Mouse (Mus musculus): ENCODE data around the gene Wdfy2. TPM values are rescaled to one million over a fixed set of nuclear protein-coding genes. Genes with fewer than 3 reads are reported as not detected.

The Wdfy2 gene
- polyA plus RNA-seq, 1 experiment = 11.2 TPM

DNA sequence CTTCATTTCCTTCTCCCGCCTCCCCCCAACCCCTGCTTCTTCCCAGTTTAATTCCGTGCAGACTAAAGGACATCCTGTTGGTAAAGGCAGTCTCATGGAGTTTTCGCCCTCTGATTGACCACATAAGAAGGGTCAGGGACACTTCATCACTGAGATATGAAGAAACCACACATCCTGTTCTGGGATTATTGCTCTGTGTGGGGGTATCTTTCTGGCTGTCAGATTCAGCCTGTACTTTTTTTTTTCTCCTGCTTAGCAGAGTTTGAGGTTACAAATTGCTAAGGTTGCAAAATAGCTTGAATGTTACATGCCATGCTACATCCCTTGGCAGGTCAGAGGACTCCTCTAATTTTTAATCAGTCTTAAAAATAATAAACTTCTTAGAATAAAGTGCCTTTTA lies 153.8 kb downstream of the Wdfy2 start:
- Histone ChIP-seq H3K27me3 (ENCODE audit: control insufficient read depth, insufficient read depth, low read length, poor library complexity, severe bottlenecking) (no peaks in the 10 kb centered on the region), H3K27ac (ENCODE audit: insufficient read depth, low read length) (no peak overlapping the region), H3K36me3 (ENCODE audit: control insufficient read depth, insufficient read depth, low read length, poor library complexity, severe bottlenecking) (no peaks in the 10 kb centered on the region), H3K9me3 (replicated peaks; ENCODE audit: control insufficient read depth, insufficient read depth, low read length, poor library complexity, severe bottlenecking) (no peaks in the 10 kb centered on the region), H3K4me1 (ENCODE audit: control insufficient read depth, insufficient read depth, low read length) (no peaks in the 10 kb centered on the region), H3K9ac (ENCODE audit: low read depth, poor library complexity, severe bottlenecking) (no peak overlapping the region), H3K4me3 (ENCODE audit: low read depth, low read length) (no peak overlapping the region)
- no peak for TF ChIP-seq CTCF (IDR thresholded peaks at IDR 0.05; ENCODE audit: low read depth, low read length)
- no peak for TF ChIP-seq EP300 (IDR thresholded peaks at IDR 0.05; ENCODE audit: insufficient read depth, low read depth, low read length)
- no peak for TF ChIP-seq POLR2A (IDR thresholded peaks at IDR 0.05; ENCODE audit: insufficient read depth, low read length)

DNA sequence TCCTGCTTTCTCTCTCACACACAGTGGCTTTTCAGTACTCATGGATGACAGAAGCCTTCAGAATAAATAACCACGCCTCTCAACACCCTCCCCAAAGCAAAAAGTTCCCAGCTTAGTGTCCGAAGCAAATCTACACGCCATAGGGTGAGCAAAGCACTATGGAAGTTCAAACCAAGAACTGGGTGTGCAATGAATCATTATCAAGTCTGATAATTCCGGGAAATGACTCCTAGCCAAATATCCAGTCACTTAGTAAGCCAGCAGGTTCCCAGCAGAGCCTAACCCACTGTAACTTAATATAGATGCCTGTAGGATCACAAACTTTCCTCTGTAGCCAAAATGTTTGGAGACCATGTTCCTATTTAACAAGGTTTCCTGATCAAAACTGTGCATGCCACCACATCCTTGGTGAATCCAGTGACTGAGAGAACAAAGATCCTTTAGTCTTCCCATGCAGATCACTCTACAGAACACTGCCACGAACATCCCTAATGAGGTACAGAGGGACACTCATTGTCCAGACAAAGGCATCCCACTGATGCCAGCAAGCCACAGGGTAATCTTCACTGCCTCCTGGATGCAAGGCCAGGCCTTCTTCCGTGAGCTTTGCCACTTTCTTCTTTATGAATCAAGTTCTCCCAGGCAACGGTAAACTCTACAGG lies 154.5 kb downstream of the Wdfy2 start:
- Histone ChIP-seq H3K36me3 (ENCODE audit: control insufficient read depth, insufficient read depth, low read length, poor library complexity, severe bottlenecking) (no peaks in the 10 kb centered on the region), H3K27ac (ENCODE audit: insufficient read depth, low read length) (no peak overlapping the region)
- TF ChIP-seq CTCF (IDR thresholded peaks at IDR 0.05; ENCODE audit: low read depth, low read length) = no peak
- no peak for TF ChIP-seq POLR2A (IDR thresholded peaks at IDR 0.05; ENCODE audit: insufficient read depth, low read length)
- no peak for TF ChIP-seq EP300 (IDR thresholded peaks at IDR 0.05; ENCODE audit: insufficient read depth, low read depth, low read length)

DNA sequence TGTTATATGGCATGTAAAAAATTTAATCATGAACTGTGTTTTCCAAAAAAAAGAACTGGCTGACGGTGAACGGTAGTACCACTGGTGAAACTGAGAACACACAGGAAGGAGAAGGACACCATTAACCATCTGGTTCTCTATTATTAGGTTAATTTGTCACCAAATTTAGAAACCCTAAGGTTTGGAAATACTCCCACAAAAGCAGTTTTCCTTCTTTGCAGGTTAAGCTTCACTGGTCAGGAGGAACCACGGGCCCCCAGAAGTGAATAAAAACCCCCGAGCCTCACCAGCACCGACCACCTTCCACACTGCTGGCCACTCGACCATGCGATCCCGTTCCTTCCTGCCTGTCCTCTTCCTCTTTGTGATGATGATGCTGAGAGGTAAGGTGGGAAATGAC lies 160.3 kb downstream of the Wdfy2 start, which contains the start of gene Defb47:
Defb47 (plus strand) TSS at position 301 of the 400 bp plus-strand sequence.
- Histone ChIP-seq H3K9me3 (replicated peaks; ENCODE audit: control insufficient read depth, insufficient read depth, low read length, poor library complexity, severe bottlenecking) (no peaks in the 10 kb centered on the region; the same call in 1 of the 2 replicates), H3K4me1 (ENCODE audit: control insufficient read depth, insufficient read depth, low read length) (no peaks in the 10 kb centered on the region), H3K9ac (ENCODE audit: low read depth, poor library complexity, severe bottlenecking) (no peak within 1 kb of the TSS), H3K27ac (ENCODE audit: insufficient read depth, low read length) (no peak within 1 kb of the TSS), H3K4me3 (ENCODE audit: low read depth, low read length) (no peak within 1 kb of the TSS), H3K36me3 (ENCODE audit: control insufficient read depth, insufficient read depth, low read length, poor library complexity, severe bottlenecking) (no peaks in the 10 kb centered on the region), H3K27me3 (ENCODE audit: control insufficient read depth, insufficient read depth, low read length, poor library complexity, severe bottlenecking) (no peaks in the 10 kb centered on the region)
- TF ChIP-seq POLR2A (IDR thresholded peaks at IDR 0.05; ENCODE audit: insufficient read depth, low read length) (no peak), EP300 (IDR thresholded peaks at IDR 0.05; ENCODE audit: insufficient read depth, low read depth, low read length) (no peak), CTCF (IDR thresholded peaks at IDR 0.05; ENCODE audit: low read depth, low read length) (no peak)

More for the DNA sequence above, 154.5 kb downstream of the Wdfy2 start:
- Histone ChIP-seq H3K27me3 (ENCODE audit: control insufficient read depth, insufficient read depth, low read length, poor library complexity, severe bottlenecking) (no peaks in the 10 kb centered on the region), H3K9ac (ENCODE audit: low read depth, poor library complexity, severe bottlenecking) (no peak overlapping the region), H3K9me3 (replicated peaks; ENCODE audit: control insufficient read depth, insufficient read depth, low read length, poor library complexity, severe bottlenecking) (no peaks in the 10 kb centered on the region), H3K4me1 (ENCODE audit: control insufficient read depth, insufficient read depth, low read length) (no peaks in the 10 kb centered on the region), H3K4me3 (ENCODE audit: low read depth, low read length) (no peak overlapping the region)

DNA sequence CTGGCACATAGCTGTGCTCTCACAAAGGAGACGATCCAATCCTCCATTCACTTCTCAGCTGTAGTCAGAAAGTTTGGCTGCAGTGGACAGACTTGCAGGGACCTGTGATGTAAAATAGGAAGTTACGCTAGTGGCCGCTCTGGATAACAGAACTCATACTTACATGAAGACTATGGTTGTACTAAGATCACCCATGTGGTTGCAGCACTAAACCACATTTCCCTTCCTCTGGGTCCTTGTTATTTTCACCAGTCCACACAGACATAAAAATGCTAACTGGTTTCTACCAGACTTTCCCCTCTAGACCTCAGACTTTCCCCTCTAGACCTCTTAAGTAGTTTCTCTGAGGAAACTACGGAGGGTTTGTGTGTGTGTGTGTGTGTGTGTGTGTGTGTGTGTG lies 161.5 kb downstream of the Wdfy2 start:
- no peak overlapping the region for H3K9ac ChIP-seq (ENCODE audit: low read depth, poor library complexity, severe bottlenecking)
- H3K36me3 ChIP-seq (ENCODE audit: control insufficient read depth, insufficient read depth, low read length, poor library complexity, severe bottlenecking) = no peaks in the 10 kb centered on the region
- no peaks in the 10 kb centered on the region for H3K4me1 ChIP-seq (ENCODE audit: control insufficient read depth, insufficient read depth, low read length)
- no peaks in the 10 kb centered on the region for H3K27me3 ChIP-seq (ENCODE audit: control insufficient read depth, insufficient read depth, low read length, poor library complexity, severe bottlenecking)
- no peak overlapping the region for H3K27ac ChIP-seq (ENCODE audit: insufficient read depth, low read length)
- no peaks in the 10 kb centered on the region; the same call in 1 of the 2 replicates for H3K9me3 ChIP-seq (replicated peaks; ENCODE audit: control insufficient read depth, insufficient read depth, low read length, poor library complexity, severe bottlenecking)
- TF ChIP-seq CTCF (IDR thresholded peaks at IDR 0.05; ENCODE audit: low read depth, low read length) (no peak), POLR2A (IDR thresholded peaks at IDR 0.05; ENCODE audit: insufficient read depth, low read length) (no peak), EP300 (IDR thresholded peaks at IDR 0.05; ENCODE audit: insufficient read depth, low read depth, low read length) (no peak)
- no peak overlapping the region for H3K4me3 ChIP-seq (ENCODE audit: low read depth, low read length)

DNA sequence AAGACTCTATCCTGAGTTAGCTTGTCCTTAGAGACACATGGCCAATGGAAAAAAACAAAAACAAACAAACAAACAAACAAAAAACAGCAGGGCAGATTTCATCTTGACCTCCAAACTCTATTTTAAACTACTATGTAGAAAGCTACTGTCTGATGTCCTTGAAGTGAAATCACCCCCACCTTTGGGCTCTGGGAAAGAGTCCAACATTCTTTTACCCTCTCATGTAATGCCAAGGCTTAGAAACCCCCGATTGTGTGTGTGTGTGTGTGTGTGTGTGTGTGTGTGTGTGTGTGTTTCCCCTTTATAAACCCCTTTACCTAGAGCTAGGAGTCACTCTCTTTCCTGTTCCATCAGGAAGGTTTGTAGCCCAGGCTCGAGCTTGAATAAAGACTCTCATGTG lies 165.1 kb downstream of the Wdfy2 start:
- no peaks in the 10 kb centered on the region; the same call in 1 of the 2 replicates for H3K9me3 ChIP-seq (replicated peaks; ENCODE audit: control insufficient read depth, insufficient read depth, low read length, poor library complexity, severe bottlenecking)
- TF ChIP-seq POLR2A (IDR thresholded peaks at IDR 0.05; ENCODE audit: insufficient read depth, low read length) (no peak), EP300 (IDR thresholded peaks at IDR 0.05; ENCODE audit: insufficient read depth, low read depth, low read length) (no peak), CTCF (IDR thresholded peaks at IDR 0.05; ENCODE audit: low read depth, low read length) (no peak)

More for the DNA sequence above, 165.1 kb downstream of the Wdfy2 start:
- H3K4me3 ChIP-seq (ENCODE audit: low read depth, low read length) = no peak overlapping the region
- H3K27me3 ChIP-seq (ENCODE audit: control insufficient read depth, insufficient read depth, low read length, poor library complexity, severe bottlenecking) = no peaks in the 10 kb centered on the region
- no peak overlapping the region for H3K9ac ChIP-seq (ENCODE audit: low read depth, poor library complexity, severe bottlenecking)
- H3K4me1 ChIP-seq (ENCODE audit: control insufficient read depth, insufficient read depth, low read length) = no peaks in the 10 kb centered on the region
- no peaks in the 10 kb centered on the region for H3K36me3 ChIP-seq (ENCODE audit: control insufficient read depth, insufficient read depth, low read length, poor library complexity, severe bottlenecking)
- no peak overlapping the region for H3K27ac ChIP-seq (ENCODE audit: insufficient read depth, low read length)

Other genes with a start within 250 kb of the Wdfy2 start
- gene Serpine3, start 174.0 kb upstream of the Wdfy2 start, polyA plus RNA-seq (2011; ENCODE audit: insufficient read depth, insufficient read length, low read depth, missing spikeins) = not detected in 2 replicates
- 46.3 and 48.4 TPM in 2 replicates for gene Ints6, start 76.5 kb upstream of the Wdfy2 start, polyA plus RNA-seq (2011; ENCODE audit: insufficient read depth, insufficient read length, low read depth, missing spikeins)
- not detected in 2 replicates for gene Defb48, start 146.8 kb downstream of the Wdfy2 start, polyA plus RNA-seq (2011; ENCODE audit: insufficient read depth, insufficient read length, low read depth, missing spikeins)
- not detected in 2 replicates for gene Defb47, start 160.4 kb downstream of the Wdfy2 start, polyA plus RNA-seq (2011; ENCODE audit: insufficient read depth, insufficient read length, low read depth, missing spikeins)
- gene Defb43, start 174.1 kb downstream of the Wdfy2 start, polyA plus RNA-seq (2011; ENCODE audit: insufficient read depth, insufficient read length, low read depth, missing spikeins) = not detected in 2 replicates
- not detected in 2 replicates for gene Defb42, start 209.3 kb downstream of the Wdfy2 start, polyA plus RNA-seq (2011; ENCODE audit: insufficient read depth, insufficient read length, low read depth, missing spikeins)
- gene Defb30, start 212.3 kb downstream of the Wdfy2 start, polyA plus RNA-seq (2011; ENCODE audit: insufficient read depth, insufficient read length, low read depth, missing spikeins) = not detected in 2 replicates

All from ES-Bruce4 (cell line).